ENCODE assay signal across 25 mouse cellular contexts in genomic region chr14:118878346-118878910, GRCm38 (mm10).
"Had no signal": no experiment of that assay in that cellular context is flagged by ENCODE, and none has a peak within 500 bp of the region (broad histone marks: within the 10 kb centered on the region; RNA-seq: fewer than 3 reads in every experiment).

No protein-coding gene starts in this region.

- H3K9me3 ChIP-seq: heart, embryonic 13.5 days; heart, embryonic 15.5 days; hindbrain, embryonic 10.5 days; hindbrain, embryonic 12.5 days; hindbrain, embryonic 15.5 days; kidney, embryonic 15.5 days; limb, embryonic 13.5 days; limb, embryonic 15.5 days had no signal

- H3K4me3 ChIP-seq: heart, embryonic 13.5 days; heart, embryonic 15.5 days; hindbrain, embryonic 10.5 days; hindbrain, embryonic 12.5 days; hindbrain, embryonic 15.5 days; kidney, embryonic 15.5 days; layer of hippocampus, adult 2 months; left cerebral cortex, adult 2 months; limb, embryonic 13.5 days; limb, embryonic 15.5 days; liver, embryonic 12.5 days had no signal

- H3K27me3 ChIP-seq: heart, embryonic 13.5 days; heart, embryonic 15.5 days; hindbrain, embryonic 12.5 days; hindbrain, embryonic 15.5 days; kidney, embryonic 15.5 days; limb, embryonic 13.5 days; limb, embryonic 15.5 days; liver, embryonic 12.5 days had no signal

- H3K9ac ChIP-seq: heart, embryonic 13.5 days; heart, embryonic 15.5 days; hindbrain, embryonic 12.5 days; hindbrain, embryonic 15.5 days; kidney, embryonic 15.5 days; limb, embryonic 13.5 days; limb, embryonic 15.5 days; liver, embryonic 12.5 days; liver, embryonic 14.5 days had no signal

- H3K4me2 ChIP-seq: heart, embryonic 11.5 days; heart, embryonic 13.5 days; heart, embryonic 15.5 days; hindbrain, embryonic 12.5 days; hindbrain, embryonic 15.5 days; kidney, embryonic 15.5 days; limb, embryonic 13.5 days; limb, embryonic 15.5 days; liver, embryonic 12.5 days had no signal

- ATAC-seq: hindbrain, postnatal 0 days; intestine, embryonic 16.5 days; liver, embryonic 12.5 days had no signal

- H3K27ac ChIP-seq: heart, embryonic 13.5 days; heart, embryonic 15.5 days; hindbrain, embryonic 10.5 days; hindbrain, embryonic 12.5 days; hindbrain, embryonic 15.5 days; hindbrain, postnatal 0 days; kidney, embryonic 15.5 days; kidney, postnatal 0 days; layer of hippocampus, adult 2 months; left cerebral cortex, adult 2 months; limb, embryonic 13.5 days; limb, embryonic 15.5 days; liver, embryonic 12.5 days; liver, embryonic 14.5 days had no signal

- DNase-seq: gastrocnemius, postnatal 14 days; gastrocnemius, postnatal 36 days; heart, adult 18-20 months; heart, postnatal 4 days; kidney, adult 11 months; kidney, adult 2 months; kidney, adult 9 months; kidney, postnatal 25 days; kidney, postnatal 4 days had no signal

- H3K4me1 ChIP-seq: hindbrain, embryonic 10.5 days; hindbrain, embryonic 12.5 days; hindbrain, embryonic 15.5 days; limb, embryonic 15.5 days had no signal
